Mouse (Mus musculus): ENCODE measurements around the gene Defa36. TPM values are rescaled to one million over a fixed set of nuclear protein-coding genes. Genes with fewer than 3 reads are reported as not detected.
"Not testable (repeated sequence)": the region's sequence is repeated elsewhere in the genome, so short reads cannot be mapped to it uniquely, and the experiment has no call there.

Defa36 gene
- not detected in 2 replicates for polyA plus RNA-seq (2015; fragmentation: Nextera tagmentation; extraction: Ambion mirVana)

DNA sequence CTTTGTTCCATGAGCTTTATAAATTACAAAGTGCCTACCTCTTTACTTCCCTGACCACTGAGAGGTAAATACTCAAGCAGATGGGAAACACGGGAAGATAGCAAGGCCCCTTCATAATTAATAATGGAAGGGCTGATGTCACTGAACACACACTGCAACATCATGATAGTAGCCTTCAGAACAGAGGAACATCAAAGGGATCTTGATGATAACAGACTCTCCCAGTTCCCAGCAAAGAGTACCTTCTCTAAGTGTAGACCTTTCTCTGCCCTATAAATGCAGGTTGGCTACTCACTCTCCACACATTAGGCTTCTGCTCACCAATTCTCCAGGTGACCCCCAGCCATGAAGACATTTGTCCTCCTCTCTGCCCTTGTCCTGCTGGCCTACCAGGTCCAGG, at the start of gene Defa36:
TSS of gene Defa36 (plus strand) at position 301 of the 400 bp plus-strand sequence.
- H3K4me2 ChIP-seq (ENCODE audit: low read length); H3K9me3 ChIP-seq (ENCODE audit: control insufficient read depth, low read length); H3K27me3 ChIP-seq (replicated peaks; ENCODE audit: control insufficient read depth, insufficient read depth, low read length); H3K4me1 ChIP-seq (ENCODE audit: control insufficient read depth, insufficient read depth, low read depth, low read length); H3K9ac ChIP-seq (ENCODE audit: low read depth, low read length); ATAC-seq; H3K4me3 ChIP-seq (ENCODE audit: low read length); H3K27ac ChIP-seq (ENCODE audit: low read depth, low read length); H3K36me3 ChIP-seq (ENCODE audit: control insufficient read depth, insufficient read depth, low read length): not testable (repeated sequence)
- no CpG with 5 or more reads among the region's 1 CpGs for WGBS

DNA sequence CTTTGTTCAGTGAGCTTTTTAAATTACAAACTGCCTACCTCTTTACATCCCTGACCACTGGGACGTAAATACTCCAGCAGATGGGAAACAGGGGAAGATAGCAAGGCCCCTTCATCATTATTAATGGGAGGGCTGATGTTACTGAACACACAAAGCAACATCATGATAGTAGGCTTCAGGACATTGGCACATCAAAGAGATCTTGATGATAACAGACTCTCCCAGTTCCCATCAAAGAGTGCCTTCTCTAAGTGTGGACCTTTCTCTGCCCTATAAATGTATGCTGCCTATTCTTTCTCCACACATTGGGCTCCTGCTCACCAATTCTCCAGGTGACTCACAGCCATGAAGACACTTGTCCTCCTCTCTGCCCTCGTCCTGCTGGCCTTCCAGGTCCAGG, 49.0 kb upstream of the Defa36 start, which contains the start of gene Defa2:
TSS of gene Defa2 (plus strand) at position 301 of the 400 bp plus-strand sequence.
- ATAC-seq, result not testable (repeated sequence)

DNA sequence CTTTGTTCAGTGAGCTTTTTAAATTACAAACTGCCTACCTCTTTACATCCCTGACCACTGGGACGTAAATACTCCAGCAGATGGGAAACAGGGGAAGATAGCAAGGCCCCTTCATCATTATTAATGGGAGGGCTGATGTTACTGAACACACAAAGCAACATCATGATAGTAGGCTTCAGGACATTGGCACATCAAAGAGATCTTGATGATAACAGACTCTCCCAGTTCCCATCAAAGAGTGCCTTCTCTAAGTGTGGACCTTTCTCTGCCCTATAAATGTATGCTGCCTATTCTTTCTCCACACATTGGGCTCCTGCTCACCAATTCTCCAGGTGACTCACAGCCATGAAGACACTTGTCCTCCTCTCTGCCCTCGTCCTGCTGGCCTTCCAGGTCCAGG, 35.7 kb upstream of the Defa36 start, which contains the start of gene Defa33:
TSS of gene Defa33 (plus strand) at position 301 of the 400 bp plus-strand sequence.
- no CpG with 5 or more reads among the region's 2 CpGs for WGBS
- not testable (repeated sequence) for H3K9ac ChIP-seq (ENCODE audit: low read depth, low read length); H3K9me3 ChIP-seq (ENCODE audit: control insufficient read depth, low read length); H3K4me1 ChIP-seq (ENCODE audit: control insufficient read depth, insufficient read depth, low read depth, low read length); H3K36me3 ChIP-seq (ENCODE audit: control insufficient read depth, insufficient read depth, low read length); ATAC-seq; H3K4me2 ChIP-seq (ENCODE audit: low read length); H3K4me3 ChIP-seq (ENCODE audit: low read length); H3K27me3 ChIP-seq (replicated peaks; ENCODE audit: control insufficient read depth, insufficient read depth, low read length); H3K27ac ChIP-seq (ENCODE audit: low read depth, low read length)

More for the DNA sequence above, 49.0 kb upstream of the Defa36 start, which contains the start of gene Defa2:
- no CpG with 5 or more reads among the region's 2 CpGs for WGBS
- H3K4me3 ChIP-seq (ENCODE audit: low read length); H3K9ac ChIP-seq (ENCODE audit: low read depth, low read length); H3K4me2 ChIP-seq (ENCODE audit: low read length); H3K27ac ChIP-seq (ENCODE audit: low read depth, low read length); H3K4me1 ChIP-seq (ENCODE audit: control insufficient read depth, insufficient read depth, low read depth, low read length); H3K9me3 ChIP-seq (ENCODE audit: control insufficient read depth, low read length); H3K36me3 ChIP-seq (ENCODE audit: control insufficient read depth, insufficient read depth, low read length); H3K27me3 ChIP-seq (replicated peaks; ENCODE audit: control insufficient read depth, insufficient read depth, low read length): not testable (repeated sequence)

DNA sequence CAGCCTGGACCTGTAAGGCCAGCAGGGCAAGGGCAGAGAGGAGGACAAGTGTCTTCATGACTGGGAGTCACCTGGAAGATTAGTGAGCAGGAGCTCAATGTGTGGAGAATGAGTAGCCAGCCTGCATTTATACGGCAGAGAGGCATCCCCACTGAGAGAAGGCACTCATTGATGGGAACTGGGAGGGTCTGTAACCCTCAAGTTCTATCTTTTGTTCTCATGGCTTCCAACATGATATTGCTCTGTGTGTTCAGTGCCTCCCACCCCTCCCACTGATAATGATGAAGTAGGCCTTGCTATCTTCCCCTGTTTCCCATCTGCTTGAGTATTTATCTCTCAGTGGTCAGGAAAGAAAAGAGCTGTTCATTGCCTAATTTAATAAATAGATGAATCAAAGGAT, 29.2 kb downstream of the Defa36 start, which contains the start of gene Gm7849:
TSS of gene Gm7849 (minus strand) at position 101 of the 400 bp plus-strand sequence.
- no CpG with 5 or more reads among the region's 1 CpGs for WGBS
- not testable (repeated sequence) for H3K36me3 ChIP-seq (ENCODE audit: control insufficient read depth, insufficient read depth, low read length); H3K4me1 ChIP-seq (ENCODE audit: control insufficient read depth, insufficient read depth, low read depth, low read length); H3K27ac ChIP-seq (ENCODE audit: low read depth, low read length); H3K4me3 ChIP-seq (ENCODE audit: low read length); H3K9ac ChIP-seq (ENCODE audit: low read depth, low read length); ATAC-seq; H3K9me3 ChIP-seq (ENCODE audit: control insufficient read depth, low read length); H3K27me3 ChIP-seq (replicated peaks; ENCODE audit: control insufficient read depth, insufficient read depth, low read length); H3K4me2 ChIP-seq (ENCODE audit: low read length)

Other genes starting within 250 kb of the Defa36 start
- gene Defa31, start 235.8 kb upstream of the Defa36 start, polyA plus RNA-seq (2015; fragmentation: Nextera tagmentation; extraction: Ambion mirVana), result not detected in 2 replicates
- not detected in 2 replicates for gene Gm15293, start 225.8 kb upstream of the Defa36 start, polyA plus RNA-seq (2015; fragmentation: Nextera tagmentation; extraction: Ambion mirVana)
- not detected in 2 replicates for gene Gm15292, start 177.7 kb upstream of the Defa36 start, polyA plus RNA-seq (2015; fragmentation: Nextera tagmentation; extraction: Ambion mirVana)
- gene Defa27, start 111.9 kb upstream of the Defa36 start, polyA plus RNA-seq (2015; fragmentation: Nextera tagmentation; extraction: Ambion mirVana), result not detected in 2 replicates
- not detected in 2 replicates for gene Defa29, start 100.4 kb upstream of the Defa36 start, polyA plus RNA-seq (2015; fragmentation: Nextera tagmentation; extraction: Ambion mirVana)
- gene Defa2, start 48.9 kb upstream of the Defa36 start, polyA plus RNA-seq (2015; fragmentation: Nextera tagmentation; extraction: Ambion mirVana), result not detected in 2 replicates
- gene Defa33, start 35.6 kb upstream of the Defa36 start, polyA plus RNA-seq (2015; fragmentation: Nextera tagmentation; extraction: Ambion mirVana), result not detected in 2 replicates
- not detected in 2 replicates for gene Gm7849, start 29.1 kb downstream of the Defa36 start, polyA plus RNA-seq (2015; fragmentation: Nextera tagmentation; extraction: Ambion mirVana)
- not detected in 2 replicates for gene Defa20, start 81.8 kb downstream of the Defa36 start, polyA plus RNA-seq (2015; fragmentation: Nextera tagmentation; extraction: Ambion mirVana)
- not detected in 2 replicates for gene Defa32, start 101.6 kb downstream of the Defa36 start, polyA plus RNA-seq (2015; fragmentation: Nextera tagmentation; extraction: Ambion mirVana)
- gene Defa37, start 138.0 kb downstream of the Defa36 start, polyA plus RNA-seq (2015; fragmentation: Nextera tagmentation; extraction: Ambion mirVana), result not detected in 2 replicates
- not detected in 2 replicates for gene Defa28, start 155.6 kb downstream of the Defa36 start, polyA plus RNA-seq (2015; fragmentation: Nextera tagmentation; extraction: Ambion mirVana)
- gene Gm7861, start 167.1 kb downstream of the Defa36 start, polyA plus RNA-seq (2015; fragmentation: Nextera tagmentation; extraction: Ambion mirVana), result not detected in 2 replicates
- not detected in 2 replicates for gene Defa26, start 190.8 kb downstream of the Defa36 start, polyA plus RNA-seq (2015; fragmentation: Nextera tagmentation; extraction: Ambion mirVana)
- gene Defa17, start 228.4 kb downstream of the Defa36 start, polyA plus RNA-seq (2015; fragmentation: Nextera tagmentation; extraction: Ambion mirVana), result not detected in 2 replicates
- not detected in 2 replicates for gene Defa34, start 238.4 kb downstream of the Defa36 start, polyA plus RNA-seq (2015; fragmentation: Nextera tagmentation; extraction: Ambion mirVana)